Mouse (Mus musculus): ENCODE measurements at regions not wholly inside any gene's neighbourhood (a gene's known extent, or its start where the extent isn't known, plus 50 kb on each side); places are given as distances from the start of the nearest gene placed in this dataset.

GRCm38 (mm10) chr8:128168819-128169218 lies 189.6 kb upstream of the Nrp1 start:
- TF ChIP-seq CTCF (IDR thresholded peaks at IDR 0.05; ENCODE audit: borderline replicate concordance, insufficient read depth, low read length) = no peak
- no peak for TF ChIP-seq POLR2A (IDR thresholded peaks at IDR 0.05; ENCODE audit: low read depth, low read length)
